Mouse (Mus musculus) central nervous system, embryonic 11.5 days (tissue): Measurements from ENCODE around the gene Ubc. TPM values are rescaled to one million over a fixed set of nuclear protein-coding genes. Genes with fewer than 3 reads are reported as not detected.

Source experiments
- polyA plus RNA-seq: library from polyadenylated mRNA; depleted of rRNA; stranded (reverse); fragments of >200 nt; gene quantifications from 2 replicates; pipeline ENCODE4 v1.2.3, GENCODE M21; 2012; rRNA removed

Gene Ubc
- polyA plus RNA-seq = 290 and 475 TPM in 2 replicates

DNA sequence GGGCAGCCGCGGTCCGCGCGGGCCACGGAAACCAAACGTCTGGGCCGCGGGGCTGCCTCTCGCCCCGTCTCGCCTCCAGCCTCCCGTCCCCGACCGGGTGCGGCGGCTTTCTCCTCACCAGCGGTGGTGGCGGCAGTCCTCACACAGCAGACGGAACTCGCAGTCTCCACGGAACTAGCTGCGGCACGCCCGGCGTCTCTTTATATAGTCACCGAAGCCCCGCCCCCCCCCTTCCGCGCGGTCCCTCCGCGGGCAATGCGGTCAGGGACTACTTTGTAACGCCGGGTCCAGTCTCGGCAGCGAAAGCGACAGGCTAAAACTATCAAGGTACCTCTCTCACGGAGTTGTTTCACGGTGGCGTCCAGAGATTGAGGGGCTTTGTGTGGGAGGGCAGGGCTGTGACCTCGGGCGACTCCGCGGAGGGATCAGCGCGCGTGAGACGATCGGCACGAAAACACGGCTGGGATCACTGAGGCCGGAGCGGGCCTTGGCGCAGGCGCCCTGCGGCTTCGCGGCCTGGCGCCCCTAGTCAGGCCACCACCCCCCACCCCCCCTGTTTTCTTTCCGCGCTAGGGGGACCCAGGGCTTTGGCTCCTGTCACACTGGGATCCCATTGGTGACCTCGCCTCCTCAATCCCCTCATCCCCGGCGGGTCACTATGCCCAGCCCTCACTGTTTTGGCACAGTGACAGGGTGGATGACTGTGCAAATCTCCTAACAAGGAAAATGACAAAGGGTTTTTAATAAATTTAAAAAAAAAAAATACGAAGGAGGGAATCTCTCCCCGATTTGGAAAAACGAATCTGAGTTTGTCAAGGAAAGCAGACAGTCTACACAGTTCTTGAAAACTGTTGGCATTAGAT is at the start of gene Ubc:
Ubc (minus strand) TSS at position 624 of the 863 bp plus-strand sequence.

DNA sequence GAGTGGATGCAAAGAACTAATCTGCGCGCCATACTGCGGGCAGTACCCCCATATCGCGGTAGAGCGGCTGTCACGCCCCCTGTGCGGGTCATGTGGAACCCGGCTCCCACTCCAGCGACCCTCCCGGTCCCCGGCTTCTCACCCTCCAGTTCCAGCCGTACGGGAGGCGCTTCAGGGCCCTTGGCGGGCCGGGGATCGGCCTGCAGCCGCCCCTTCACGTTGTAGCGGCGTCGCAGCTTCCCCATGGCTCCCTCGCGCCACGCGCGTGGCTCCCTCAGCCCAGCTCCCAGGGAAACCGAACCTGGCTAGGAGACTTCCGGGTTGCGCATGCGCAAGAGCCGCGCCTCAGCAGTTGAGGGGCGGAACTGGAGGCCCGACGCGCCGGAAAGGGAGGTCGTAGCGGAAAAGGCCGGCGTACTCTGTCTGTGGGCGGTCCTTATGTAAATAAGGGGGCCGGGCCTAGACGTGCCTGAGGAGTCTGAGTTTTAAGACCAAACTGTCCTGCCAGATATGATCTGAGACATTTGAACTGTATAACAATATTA is 43.9 kb upstream of the Ubc start, which contains the start of gene Dhx37:
Dhx37 (minus strand) TSS at position 329 of the 545 bp plus-strand sequence.

DNA sequence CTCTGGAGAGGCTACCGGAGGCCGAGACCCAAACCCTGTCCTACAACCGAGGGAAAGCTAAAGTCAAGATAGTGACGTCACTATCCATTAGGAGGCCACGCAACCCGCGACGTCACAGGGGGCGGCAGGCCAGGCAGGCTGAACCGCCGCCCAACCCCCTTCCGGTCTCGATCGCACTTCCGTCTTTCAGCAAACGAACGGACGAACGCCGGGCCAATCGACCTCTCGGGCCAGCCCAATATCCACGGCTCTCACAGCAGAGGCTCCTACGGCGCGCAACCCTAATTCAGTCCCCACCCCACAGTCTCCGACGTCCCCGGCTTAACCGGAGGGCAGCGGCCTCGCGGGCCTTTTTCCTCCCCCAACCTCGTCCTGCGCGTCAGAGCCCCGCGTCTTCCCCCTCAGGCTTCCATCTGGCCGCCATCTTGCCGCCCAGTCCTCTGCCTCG is 847 bp downstream of the Ubc start, which contains the start of gene Gm10382:
Gm10382 (plus strand) TSS at position 192 of the 448 bp plus-strand sequence.

DNA sequence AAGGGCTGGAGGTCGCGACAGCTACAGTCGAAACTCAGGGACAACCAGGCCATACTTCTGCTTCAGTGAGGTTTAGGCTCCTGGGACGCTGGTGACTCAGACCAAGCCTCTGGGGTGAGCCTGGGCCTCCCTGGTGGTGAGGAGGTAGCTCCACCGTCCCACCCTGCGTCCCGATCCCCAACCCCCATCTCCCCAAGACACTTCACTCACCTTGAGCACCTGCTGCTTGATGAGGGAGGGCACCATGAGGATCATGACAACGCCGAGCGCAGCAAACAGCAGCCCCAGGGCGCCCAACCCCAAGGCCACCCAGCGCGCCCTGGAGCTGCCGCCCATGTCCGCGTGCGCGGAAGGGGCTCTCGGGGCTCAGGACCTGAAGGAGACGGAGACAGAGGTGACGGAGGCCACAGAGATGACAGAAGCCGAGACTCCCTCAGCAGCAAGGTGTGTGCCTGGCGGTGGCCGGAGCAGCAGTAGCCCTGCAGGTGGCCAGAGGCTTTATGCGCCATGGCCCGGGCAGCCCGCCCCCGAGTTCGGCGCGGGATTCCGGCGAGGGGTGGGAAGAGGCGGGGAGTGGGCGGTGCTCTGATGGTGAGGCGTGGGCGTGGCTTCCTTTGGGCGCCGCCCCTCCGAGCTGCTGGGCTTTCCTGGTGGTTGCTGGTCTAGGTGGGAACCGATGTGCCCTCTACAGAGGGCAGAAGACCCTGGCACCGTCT is 49.3 kb downstream of the Ubc start, which contains the start of gene Scarb1:
Scarb1 (minus strand) TSS at position 548 of the 716 bp plus-strand sequence.

Other genes with a start within 250 kb of the Ubc start
- 32.4 and 46.5 TPM in 2 replicates for gene Ncor2, start 211.0 kb downstream of the Ubc start, polyA plus RNA-seq
- gene Scarb1, start 49.1 kb downstream of the Ubc start, polyA plus RNA-seq = 23.5 and 34.3 TPM in 2 replicates
- 0.20 and 0.23 TPM in 2 replicates for gene Gm10382, start 880 bp downstream of the Ubc start, polyA plus RNA-seq
- 17.8 and 23.0 TPM in 2 replicates for gene Dhx37, start 43.9 kb upstream of the Ubc start, polyA plus RNA-seq
- gene Bri3bp, start 51.4 kb upstream of the Ubc start, polyA plus RNA-seq = 13.0 and 17.6 TPM in 2 replicates
- 36.8 and 42.0 TPM in 2 replicates for gene Aacs, start 85.6 kb upstream of the Ubc start, polyA plus RNA-seq
- gene Tmem132b, start 141.6 kb upstream of the Ubc start, polyA plus RNA-seq = 0.52 and 0.70 TPM in 2 replicates